Mouse (Mus musculus): ENCODE results near the gene Agxt. TPM values are rescaled to one million over a fixed set of nuclear protein-coding genes. Genes with fewer than 3 reads are reported as not detected.

Agxt gene
- polyA plus RNA-seq, 1 experiment from 2014 or later: not detected

DNA sequence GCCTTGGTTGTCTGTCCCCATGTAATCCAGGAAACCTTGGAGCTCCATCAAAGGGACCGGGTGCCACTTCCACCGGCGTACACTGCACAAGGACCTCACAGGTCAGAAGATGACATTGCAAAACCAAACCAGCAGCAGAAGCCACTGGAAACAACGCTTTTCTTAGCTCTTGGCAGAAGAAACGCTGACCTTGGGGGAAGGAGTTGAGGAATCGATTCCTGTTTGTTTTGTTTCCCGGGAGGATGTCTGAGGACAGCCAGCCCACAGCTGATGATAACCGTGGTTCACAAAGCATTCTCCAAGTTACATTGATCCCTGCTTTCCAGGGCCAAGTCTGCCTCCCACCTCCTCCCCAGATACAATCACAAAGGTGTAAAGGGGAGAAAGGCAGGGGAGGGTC, 11.0 kb upstream of the Agxt start:
- no peaks in the 10 kb centered on the region for H3K9me3 ChIP-seq
- WGBS: 70% methylated on average over 8 of the region's 8 CpGs

GRCm38 (mm10) chr1:93125256-93125655, 9.8 kb upstream of the Agxt start:
- Histone ChIP-seq H3K9ac (no peak overlapping the region), H3K27ac (no peak overlapping the region), H3K4me1 (peaks cover 6% of the 10 kb centered on the region; the same call in 1 of the 2 replicates), H3K27me3 (no peaks in the 10 kb centered on the region), H3K36me3 (no peaks in the 10 kb centered on the region), H3K4me3 (no peak overlapping the region), H3K9me3 (no peaks in the 10 kb centered on the region), H3K4me2 (replicated peaks) (no peak overlapping the region)
- WGBS: 68% methylated on average over 5 of the region's 5 CpGs
- ATAC-seq (ENCODE audit: insufficient number of reproducible peaks, insufficient read depth, low FRiP score, low TSS enrichment): no peak

More for the DNA sequence above, 11.0 kb upstream of the Agxt start:
- no peak overlapping the region for H3K27ac ChIP-seq
- no peak overlapping the region for H3K9ac ChIP-seq
- H3K4me2 ChIP-seq (replicated peaks): no peak overlapping the region
- no peak overlapping the region for H3K4me3 ChIP-seq
- peaks cover 4% of the 10 kb centered on the region; the same call in 1 of the 2 replicates for H3K4me1 ChIP-seq
- no peaks in the 10 kb centered on the region for H3K27me3 ChIP-seq
- no peak for ATAC-seq (ENCODE audit: insufficient number of reproducible peaks, insufficient read depth, low FRiP score, low TSS enrichment)
- H3K36me3 ChIP-seq: no peaks in the 10 kb centered on the region

DNA sequence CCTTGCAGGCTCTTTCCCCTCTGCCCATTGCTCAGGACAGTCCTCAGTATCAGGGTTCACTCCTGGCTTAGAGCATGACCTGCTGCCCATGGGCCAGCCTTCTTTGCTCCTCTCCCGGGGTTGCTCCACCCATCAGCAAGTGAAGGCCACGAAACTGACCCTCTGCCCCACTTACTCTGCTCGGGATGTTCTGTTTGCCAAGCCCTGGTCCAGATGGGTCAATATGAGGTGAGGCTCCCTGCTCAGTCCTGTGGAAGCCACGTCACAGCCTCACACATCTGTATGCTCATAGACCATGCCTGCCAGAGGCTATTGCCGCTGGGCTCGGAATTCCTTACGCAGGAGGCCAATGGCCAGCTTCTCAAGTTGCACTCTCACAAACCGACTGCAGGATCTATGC, 6.8 kb upstream of the Agxt start:
- Histone ChIP-seq H3K9me3 (no peaks in the 10 kb centered on the region), H3K4me1 (peaks cover 6% of the 10 kb centered on the region; the same call in 1 of the 2 replicates), H3K27ac (no peak overlapping the region), H3K9ac (no peak overlapping the region), H3K36me3 (no peaks in the 10 kb centered on the region), H3K27me3 (no peaks in the 10 kb centered on the region; the same call in 1 of the 2 replicates), H3K4me2 (replicated peaks) (no peak overlapping the region), H3K4me3 (no peak overlapping the region)
- ATAC-seq (ENCODE audit: insufficient number of reproducible peaks, insufficient read depth, low FRiP score, low TSS enrichment): no peak
- WGBS: 73% methylated on average over 8 of the region's 8 CpGs

- no peak overlapping the region for H3K27ac ChIP-seq
- H3K4me2 ChIP-seq (replicated peaks): 0 out of 2 replicates have a peak overlapping the region, but pooled peaks have one; percentile 1
- no peak overlapping the region for H3K4me3 ChIP-seq
- ATAC-seq (ENCODE audit: insufficient number of reproducible peaks, insufficient read depth, low FRiP score, low TSS enrichment): no peak
- no peak overlapping the region for H3K9ac ChIP-seq
- H3K27me3 ChIP-seq: no peaks in the 10 kb centered on the region; the same call in 1 of the 2 replicates
- no peaks in the 10 kb centered on the region for H3K36me3 ChIP-seq
- 16% methylated on average over 6 of the region's 6 CpGs for WGBS
- peaks cover 6% of the 10 kb centered on the region; the same call in 1 of the 2 replicates for H3K4me1 ChIP-seq
- H3K9me3 ChIP-seq: no peaks in the 10 kb centered on the region
These were observed 6.2 kb upstream of the Agxt start for GRCm38 (mm10) chr1:93128710-93129349.

GRCm38 (mm10) chr1:93130242-93130983, 4.6 kb upstream of the Agxt start:
- ATAC-seq (ENCODE audit: insufficient number of reproducible peaks, insufficient read depth, low FRiP score, low TSS enrichment): no peak
- Histone ChIP-seq H3K9ac (no peak overlapping the region), H3K36me3 (no peaks in the 10 kb centered on the region), H3K4me2 (replicated peaks) (no peak overlapping the region), H3K9me3 (no peaks in the 10 kb centered on the region), H3K4me1 (peaks cover 6% of the 10 kb centered on the region; the same call in 1 of the 2 replicates), H3K27me3 (no peaks in the 10 kb centered on the region; the same call in 1 of the 2 replicates), H3K27ac (no peak overlapping the region), H3K4me3 (no peak overlapping the region)
- 70% methylated on average over 10 of the region's 10 CpGs for WGBS

DNA sequence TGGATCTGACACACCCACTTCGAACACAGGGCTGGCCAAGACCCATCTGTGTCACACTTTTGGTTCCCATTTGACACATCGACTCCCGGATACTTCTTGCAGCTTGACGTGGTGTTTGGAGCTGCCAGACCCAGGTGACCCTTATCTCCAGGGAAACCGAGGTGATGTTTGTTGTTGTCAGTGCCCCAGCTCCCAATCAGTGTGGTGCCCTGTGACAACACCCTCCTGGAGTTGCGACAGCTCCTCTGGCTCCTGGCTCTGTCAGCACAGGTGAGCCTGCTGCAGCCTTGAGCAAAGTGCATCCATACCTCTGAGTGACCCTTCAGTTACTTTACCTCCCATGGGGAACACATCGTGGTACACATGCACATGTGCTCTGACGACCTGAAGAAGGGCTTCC, 2.4 kb upstream of the Agxt start:
- Histone ChIP-seq H3K36me3 (no peaks in the 10 kb centered on the region), H3K9me3 (no peaks in the 10 kb centered on the region), H3K27me3 (no peaks in the 10 kb centered on the region; the same call in 1 of the 2 replicates), H3K4me1 (peaks cover 6% of the 10 kb centered on the region; the same call in 1 of the 2 replicates), H3K27ac (no peak overlapping the region), H3K4me2 (replicated peaks) (no peak overlapping the region), H3K9ac (no peak overlapping the region), H3K4me3 (no peak overlapping the region)
- no peak for ATAC-seq (ENCODE audit: insufficient number of reproducible peaks, insufficient read depth, low FRiP score, low TSS enrichment)
- 66% methylated on average over 8 of the region's 8 CpGs for WGBS

- H3K9ac ChIP-seq: no peak overlapping the region
- no peaks in the 10 kb centered on the region for H3K9me3 ChIP-seq
- H3K27ac ChIP-seq: no peak overlapping the region
- no peaks in the 10 kb centered on the region for H3K4me1 ChIP-seq
- 82% methylated on average over 6 of the region's 6 CpGs for WGBS
- no peak overlapping the region for H3K4me3 ChIP-seq
- no peak overlapping the region for H3K4me2 ChIP-seq (replicated peaks)
- no peaks in the 10 kb centered on the region for H3K27me3 ChIP-seq
- no peaks in the 10 kb centered on the region for H3K36me3 ChIP-seq
- no peak for ATAC-seq (ENCODE audit: insufficient number of reproducible peaks, insufficient read depth, low FRiP score, low TSS enrichment)
These were observed 3.5 kb downstream of the Agxt start for GRCm38 (mm10) chr1:93138534-93138933.

DNA sequence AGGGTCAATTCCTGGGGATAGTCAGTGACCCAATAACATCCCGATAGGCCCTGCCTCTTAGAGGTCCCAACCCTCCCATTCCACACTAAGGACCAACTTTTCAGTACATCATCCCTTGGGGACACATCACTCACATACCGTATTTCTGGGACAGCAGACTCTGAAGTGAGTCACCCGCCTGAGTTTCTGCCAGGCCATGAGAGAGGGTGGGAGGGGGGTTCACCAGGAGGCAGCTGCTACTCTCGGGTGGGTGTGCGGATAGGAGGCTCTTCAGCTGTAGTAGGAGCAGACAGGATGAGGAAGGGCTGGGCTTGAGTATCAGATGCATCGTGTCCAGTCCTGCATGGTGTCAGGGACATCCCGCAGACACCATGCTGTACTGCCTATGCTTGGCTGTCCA, 4.7 kb downstream of the Agxt start:
- no peak for ATAC-seq (ENCODE audit: insufficient number of reproducible peaks, insufficient read depth, low FRiP score, low TSS enrichment)
- Histone ChIP-seq H3K4me1 (no peaks in the 10 kb centered on the region), H3K27ac (no peak overlapping the region), H3K9ac (no peak overlapping the region), H3K4me3 (no peak overlapping the region), H3K27me3 (no peaks in the 10 kb centered on the region), H3K9me3 (no peaks in the 10 kb centered on the region), H3K36me3 (no peaks in the 10 kb centered on the region), H3K4me2 (replicated peaks) (no peak overlapping the region)
- WGBS: 84% methylated on average over 7 of the region's 7 CpGs

GRCm38 (mm10) chr1:93142871-93143270, 7.8 kb downstream of the Agxt start:
- no peak for ATAC-seq (ENCODE audit: insufficient number of reproducible peaks, insufficient read depth, low FRiP score, low TSS enrichment)
- Histone ChIP-seq H3K9ac (no peak overlapping the region), H3K4me1 (no peaks in the 10 kb centered on the region), H3K4me2 (replicated peaks) (no peak overlapping the region), H3K36me3 (no peaks in the 10 kb centered on the region), H3K27me3 (no peaks in the 10 kb centered on the region), H3K9me3 (no peaks in the 10 kb centered on the region), H3K27ac (no peak overlapping the region), H3K4me3 (no peak overlapping the region)
- WGBS: 81% methylated on average over 1 of the region's 1 CpGs

GRCm38 (mm10) chr1:93144176-93144575, 9.1 kb downstream of the Agxt start:
- ATAC-seq (ENCODE audit: insufficient number of reproducible peaks, insufficient read depth, low FRiP score, low TSS enrichment): no peak
- H3K4me1 ChIP-seq: no peaks in the 10 kb centered on the region
- H3K4me2 ChIP-seq (replicated peaks): no peak overlapping the region
- H3K9me3 ChIP-seq: no peaks in the 10 kb centered on the region
- H3K4me3 ChIP-seq: no peak overlapping the region
- H3K27me3 ChIP-seq: no peaks in the 10 kb centered on the region
- 77% methylated on average over 9 of the region's 9 CpGs for WGBS
- H3K9ac ChIP-seq: no peak overlapping the region
- no peaks in the 10 kb centered on the region for H3K36me3 ChIP-seq
- no peak overlapping the region for H3K27ac ChIP-seq

GRCm38 (mm10) chr1:93150907-93151661, 16.0 kb downstream of the Agxt start:
- H3K4me3 ChIP-seq: no peak overlapping the region
- H3K9me3 ChIP-seq: no peaks in the 10 kb centered on the region
- H3K4me2 ChIP-seq (replicated peaks): no peak overlapping the region
- no peaks in the 10 kb centered on the region for H3K4me1 ChIP-seq
- no peaks in the 10 kb centered on the region for H3K27me3 ChIP-seq
- no peak for ATAC-seq (ENCODE audit: insufficient number of reproducible peaks, insufficient read depth, low FRiP score, low TSS enrichment)
- WGBS: 74% methylated on average over 2 of the region's 2 CpGs
- H3K36me3 ChIP-seq: no peaks in the 10 kb centered on the region
- H3K9ac ChIP-seq: no peak overlapping the region
- H3K27ac ChIP-seq: no peak overlapping the region

Data from embryonic facial prominence, embryonic 12.5 days (tissue).